Mouse (Mus musculus): ENCODE data around the gene Sec31a.
"Not testable (repeated sequence)": the region's sequence is repeated elsewhere in the genome, so short reads cannot be mapped to it uniquely, and the experiment has no call there.

Gene Sec31a

GRCm38 (mm10) chr5:100415761-100416590 is at the start of gene Sec31a:
TSS of gene Sec31a (minus strand) at chr5:100416234.
- DNase-seq (ENCODE audit: low read depth, low spot score), result peak; percentile 84

DNA sequence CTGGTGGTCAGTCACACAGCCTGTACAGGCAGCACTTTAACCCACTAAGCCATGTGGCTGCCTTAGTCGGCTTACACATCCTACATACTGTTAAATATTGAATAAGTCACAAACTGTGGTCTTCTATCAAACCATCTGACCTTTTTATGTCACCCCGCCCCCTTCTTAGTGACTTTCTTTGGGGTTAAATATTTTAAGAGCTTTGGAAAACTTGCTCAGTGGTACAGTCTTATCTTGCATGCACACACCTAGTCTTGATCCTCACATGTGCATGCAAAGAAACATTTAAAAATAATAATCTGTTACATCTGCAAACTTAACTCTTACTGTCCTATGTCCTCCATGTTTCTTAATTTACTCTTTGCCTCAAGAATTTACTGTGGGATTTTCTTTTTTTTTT is 46.3 kb upstream of the Sec31a start:
- no peak for DNase-seq (ENCODE audit: low read depth, low spot score)

- no peak for DNase-seq (ENCODE audit: low read depth, low spot score)
Measured at GRCm38 (mm10) chr5:100461526-100461925, 45.5 kb upstream of the Sec31a start.

GRCm38 (mm10) chr5:100459468-100459867 is 43.4 kb upstream of the Sec31a start:
- no peak for DNase-seq (ENCODE audit: low read depth, low spot score)

DNA sequence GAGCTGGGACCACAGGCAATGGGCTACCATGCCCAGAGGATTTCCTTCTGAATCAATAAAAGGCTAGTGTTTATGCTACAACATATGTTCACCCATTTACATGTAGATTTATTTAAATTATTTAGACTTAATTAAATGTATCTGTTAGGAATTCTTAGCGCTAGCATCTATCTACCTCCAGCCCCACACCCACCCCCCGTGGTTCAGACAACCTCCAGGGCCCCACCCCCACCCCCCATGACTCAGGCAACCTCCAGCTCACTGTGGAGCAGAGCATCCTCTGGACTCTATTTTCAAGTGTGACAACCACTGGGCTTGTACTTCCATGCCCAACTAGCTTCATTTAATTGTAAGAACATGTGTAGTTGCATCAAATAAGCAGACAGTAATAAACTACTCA is 35.8 kb upstream of the Sec31a start:
- DNase-seq (ENCODE audit: low read depth, low spot score), result no peak

- no peak for DNase-seq (ENCODE audit: low read depth, low spot score)
Measured at GRCm38 (mm10) chr5:100438796-100439195, 22.8 kb upstream of the Sec31a start.

DNA sequence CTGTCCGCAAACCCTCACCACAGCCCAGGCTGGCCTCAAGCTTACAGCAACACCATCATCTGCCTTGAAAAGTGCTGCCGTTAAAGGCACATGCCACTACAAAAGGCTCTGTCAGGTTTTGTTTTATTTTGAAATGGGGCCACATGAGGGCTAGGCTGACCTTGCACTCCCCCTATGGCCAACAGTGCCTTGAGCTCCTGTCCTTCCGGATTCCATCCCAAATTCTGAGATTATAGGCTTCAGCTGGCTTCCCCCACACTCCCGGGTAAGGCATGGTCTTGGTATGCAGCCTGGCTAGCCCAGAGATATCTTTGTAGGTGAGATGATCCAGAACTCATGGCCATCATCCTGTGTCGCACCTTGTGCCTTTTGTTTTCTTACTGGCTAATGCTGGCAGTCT is 21.9 kb upstream of the Sec31a start:
- DNase-seq (ENCODE audit: low read depth, low spot score), result no peak

- no peak for DNase-seq (ENCODE audit: low read depth, low spot score)
Measured at GRCm38 (mm10) chr5:100437086-100437485, 21.1 kb upstream of the Sec31a start.

DNA sequence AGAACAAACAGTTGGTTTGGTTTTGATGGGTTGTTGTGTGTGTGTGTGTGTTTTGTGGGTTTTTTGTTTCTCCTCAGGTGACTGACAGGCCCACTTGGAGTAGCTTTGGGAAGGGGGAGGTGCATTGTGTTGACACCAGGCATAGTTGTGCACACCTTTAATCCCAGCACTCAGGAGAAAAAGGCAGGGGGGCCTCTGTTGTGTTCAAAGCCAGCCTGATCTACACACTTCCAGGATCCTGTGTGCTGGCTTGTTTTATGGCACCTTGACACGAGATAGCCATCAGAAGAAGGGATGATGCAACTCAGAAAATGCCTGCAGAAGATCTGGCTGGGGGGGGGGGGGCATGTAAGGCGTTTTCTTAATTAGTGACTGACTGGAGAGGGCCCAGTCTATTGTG is 14.9 kb upstream of the Sec31a start:
- DNase-seq (ENCODE audit: low read depth, low spot score), result no peak

GRCm38 (mm10) chr5:100430076-100430390 is 14.0 kb upstream of the Sec31a start:
- no peak for DNase-seq (ENCODE audit: low read depth, low spot score)

- peak; percentile 95 for DNase-seq (ENCODE audit: low read depth, low spot score)
Measured at GRCm38 (mm10) chr5:100429344-100430075, 13.5 kb upstream of the Sec31a start.

DNA sequence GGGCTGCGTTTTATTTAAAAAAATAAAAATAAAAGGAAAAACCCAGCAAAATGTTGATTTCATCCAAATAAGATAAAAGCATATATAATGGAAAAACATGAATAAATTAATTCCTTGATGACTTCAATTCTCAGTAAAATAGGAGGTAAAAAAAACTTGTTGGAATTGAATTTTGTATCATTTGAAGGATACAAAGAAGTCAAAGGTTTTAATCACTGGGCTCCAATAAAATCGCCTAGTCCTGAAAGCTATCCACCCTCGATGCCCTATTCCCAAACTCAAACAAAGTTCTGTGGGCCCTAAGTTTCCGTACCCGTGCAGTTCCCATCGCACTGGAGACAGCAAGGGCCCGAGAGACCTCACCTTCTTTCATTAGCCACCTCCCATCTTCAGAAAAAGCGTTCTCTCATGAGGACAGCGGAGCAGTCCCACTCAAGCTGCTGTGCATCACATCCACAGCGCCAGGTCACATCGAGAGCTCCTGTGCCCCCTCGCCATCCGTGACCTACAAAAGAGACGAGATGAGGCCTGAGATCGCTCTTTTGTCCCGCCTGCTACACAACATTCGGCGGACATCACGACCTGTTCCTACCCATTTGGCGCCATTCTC is 12.8 kb upstream of the Sec31a start:
- no peak for DNase-seq (ENCODE audit: low read depth, low spot score)

DNA sequence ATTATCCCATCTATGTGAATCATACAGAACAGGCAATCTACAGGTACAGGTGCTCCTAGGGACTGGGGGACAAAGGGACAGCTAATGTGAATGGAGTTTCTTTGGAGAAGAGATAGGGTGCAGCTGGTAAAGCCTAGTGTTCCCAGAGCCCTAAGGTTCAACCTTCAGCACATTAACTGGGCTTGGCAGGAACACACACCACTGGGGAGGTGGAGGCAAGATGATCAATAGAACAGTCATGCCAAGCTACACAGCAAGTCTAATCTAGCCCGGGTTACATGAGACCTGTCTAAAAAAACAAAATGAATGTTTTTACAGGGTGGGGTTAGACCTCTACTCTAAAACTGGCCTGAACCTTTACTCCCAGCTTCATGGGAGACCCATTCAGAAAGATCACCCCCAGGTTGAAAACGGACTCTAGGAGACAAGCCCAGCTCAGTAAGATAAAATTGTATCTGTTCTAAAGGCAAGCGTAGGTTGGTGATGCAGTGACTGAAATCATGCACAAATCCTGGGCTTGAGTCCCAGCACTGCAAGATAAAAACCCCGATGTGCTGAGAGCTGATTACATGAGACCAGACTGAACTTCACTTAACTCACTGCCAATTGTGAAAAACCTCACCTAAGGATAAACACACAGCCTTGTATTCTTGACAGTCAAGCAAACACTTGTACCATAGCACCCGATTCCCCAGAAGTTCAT is 12.1 kb upstream of the Sec31a start:
- DNase-seq (ENCODE audit: low read depth, low spot score), result no peak

GRCm38 (mm10) chr5:100427276-100427675 is 11.2 kb upstream of the Sec31a start:
- no peak for DNase-seq (ENCODE audit: low read depth, low spot score)

DNA sequence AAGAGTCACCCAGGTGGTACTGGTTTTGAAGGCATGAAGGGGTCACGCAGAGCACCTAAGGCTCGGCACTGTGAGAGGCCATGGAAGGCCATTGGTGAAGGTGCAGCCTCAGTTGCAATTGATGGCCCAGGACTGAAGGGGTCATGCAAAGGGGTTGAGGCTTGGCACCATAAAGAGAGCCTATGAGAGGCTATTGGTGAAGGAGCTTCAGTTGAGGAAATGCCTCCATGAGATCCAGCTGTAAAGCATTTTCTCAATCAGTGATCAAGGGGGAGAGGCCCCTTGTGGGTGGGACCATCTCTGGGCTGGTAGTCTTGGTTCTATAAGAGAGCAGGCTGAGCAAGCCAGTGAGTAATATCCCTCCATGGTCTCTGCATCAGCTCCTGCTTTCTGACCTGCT is 9.8 kb upstream of the Sec31a start:
- not testable (repeated sequence) for DNase-seq (ENCODE audit: low read depth, low spot score)

DNA sequence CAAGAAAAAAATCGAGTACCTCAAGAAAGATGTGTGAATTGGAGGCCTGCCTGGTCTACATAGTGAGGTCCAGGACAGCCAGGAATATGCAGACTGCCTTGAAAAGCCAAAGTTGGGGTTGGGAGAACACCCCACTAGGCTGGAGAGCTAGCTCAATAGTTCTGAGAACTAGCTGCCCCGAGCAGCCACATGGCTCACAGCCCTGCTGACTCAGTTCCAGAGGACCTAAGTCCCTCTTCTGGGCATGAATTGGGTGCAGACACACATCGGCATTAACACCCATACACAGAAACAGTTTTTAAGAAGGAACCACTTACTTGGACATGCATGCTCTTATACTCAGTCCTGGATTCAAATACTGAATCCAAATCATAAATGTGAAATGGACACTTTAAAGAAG is 8.2 kb upstream of the Sec31a start:
- DNase-seq (ENCODE audit: low read depth, low spot score), result no peak

DNA sequence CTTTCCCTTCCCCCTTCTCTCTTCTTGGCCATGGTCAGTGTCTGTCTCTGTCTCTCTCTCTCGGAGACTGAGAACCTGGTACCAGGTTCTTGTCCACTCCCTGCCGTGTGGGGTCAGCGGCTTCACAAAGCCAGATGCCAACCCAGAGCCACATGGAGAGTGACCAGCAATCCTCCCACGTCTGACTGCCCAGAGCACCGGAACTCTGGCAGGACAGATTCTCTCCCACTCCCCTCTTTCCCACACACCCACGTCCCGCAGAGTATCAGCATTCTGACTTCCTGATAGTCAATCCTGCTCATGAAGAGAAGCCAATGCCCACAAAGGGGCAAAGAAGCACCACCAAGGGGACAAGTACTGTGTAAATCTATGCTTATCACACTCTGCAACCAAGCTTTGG is 7.6 kb upstream of the Sec31a start:
- no peak for DNase-seq (ENCODE audit: low read depth, low spot score)

GRCm38 (mm10) chr5:100418861-100419260 is 2.8 kb upstream of the Sec31a start:
- DNase-seq (ENCODE audit: low read depth, low spot score), result no peak

- no peak for DNase-seq (ENCODE audit: low read depth, low spot score)
Measured at GRCm38 (mm10) chr5:100418077-100418476, 2.0 kb upstream of the Sec31a start.

DNA sequence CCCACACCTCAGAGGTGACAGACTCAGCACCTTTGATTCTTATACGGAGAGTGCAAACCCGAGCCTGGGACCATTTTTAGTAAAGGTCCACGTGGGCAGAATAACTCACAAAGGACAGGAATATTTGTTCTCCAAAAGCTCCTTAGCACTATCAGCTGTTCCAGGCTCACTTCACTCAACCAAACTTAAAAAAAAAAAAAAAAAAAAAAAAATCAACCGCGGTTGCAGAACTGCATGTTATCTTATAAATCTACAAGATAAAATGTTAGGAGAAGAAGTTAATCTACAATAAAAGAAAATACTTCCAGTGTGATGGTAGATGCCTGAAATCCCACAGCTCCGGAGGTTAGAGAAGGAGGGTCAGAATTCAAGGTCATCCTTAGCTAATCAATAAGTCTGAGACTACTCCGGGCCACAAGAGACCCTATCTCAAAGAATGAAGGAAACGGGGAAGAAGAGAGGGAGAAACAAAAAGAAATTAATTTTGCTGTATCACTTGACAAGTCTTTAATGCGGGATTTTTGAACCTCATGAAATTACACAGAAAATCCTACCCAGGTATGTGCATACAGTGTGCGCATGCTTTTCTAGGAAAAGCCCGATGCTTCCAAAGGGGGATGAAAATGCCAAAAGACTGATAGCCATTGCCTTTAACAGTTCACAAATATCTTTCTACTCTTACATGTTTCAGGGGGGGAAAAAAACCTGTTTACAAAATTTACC is 1.4 kb downstream of the Sec31a start:
- DNase-seq (ENCODE audit: low read depth, low spot score), result no peak

DNA sequence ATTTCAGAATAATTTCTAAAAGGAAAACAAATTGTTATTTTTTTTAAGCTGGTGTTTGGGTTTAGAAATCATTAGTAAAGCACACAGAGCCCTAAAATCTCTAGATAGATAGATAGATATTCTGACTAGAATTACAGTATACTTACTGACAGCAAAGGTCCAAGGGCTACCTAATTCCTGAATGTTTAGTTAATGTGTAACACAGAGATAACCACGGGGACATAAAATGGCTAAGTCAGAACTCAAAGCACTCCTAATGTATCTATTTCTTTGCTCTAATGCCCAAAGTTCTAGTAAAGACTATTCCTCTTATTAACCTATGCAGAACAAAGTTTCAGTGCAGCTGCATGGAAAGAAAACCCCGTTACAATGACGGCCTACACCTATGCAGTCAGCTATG is 3.1 kb downstream of the Sec31a start:
- DNase-seq (ENCODE audit: low read depth, low spot score), result no peak

DNA sequence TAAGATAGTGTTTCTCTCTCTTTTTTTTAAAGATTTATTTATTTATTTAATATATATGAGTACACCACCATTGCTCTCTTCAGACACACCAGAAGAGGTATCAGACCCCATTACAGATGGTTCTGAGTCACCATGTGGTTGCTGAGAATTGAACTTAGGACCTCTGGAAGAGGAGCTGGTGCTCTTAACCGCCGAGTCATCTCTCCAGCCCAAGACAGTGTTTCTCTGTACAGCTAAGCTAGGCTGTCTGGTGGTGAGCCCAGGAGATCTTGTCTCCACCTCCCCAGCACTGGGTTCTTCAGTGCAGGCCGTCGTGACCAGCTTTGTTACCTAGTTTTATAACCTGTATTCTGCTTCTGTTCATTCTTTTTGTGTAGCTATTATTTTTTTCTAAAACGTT is 5.8 kb downstream of the Sec31a start:
- DNase-seq (ENCODE audit: low read depth, low spot score), result no peak

Data from embryo, embryonic 11.5 days (tissue).